Mouse (Mus musculus) G1E (cell line): ENCODE measurements around the gene Lcmt1.

Experiments used
- CTCF ChIP-seq: IDR thresholded peaks from 2 replicates; pipeline ENCODE4 v1.5.1; 2012; ENCODE audit warnings: low read depth, low read length, inconsistent platforms, mixed read lengths
- TAL1 ChIP-seq: conservative IDR thresholded peaks from 2 replicates; pipeline ENCODE4 v1.6.1; 2012; ENCODE audit warnings: low read depth, low read length, inconsistent platforms, mixed read lengths

GRCm38 (mm10) chr7:123346631-123347290 is 22.8 kb upstream of the Lcmt1 start:
- TF ChIP-seq CTCF = no peak
- TF ChIP-seq TAL1 = no peak
